Mouse (Mus musculus) kidney, postnatal 10 days (tissue): ENCODE results near the gene Olfr56.
"Not testable (repeated sequence)": the region's sequence is repeated elsewhere in the genome, so short reads cannot be mapped to it uniquely, and the experiment has no call there.

Experiments used
- DNase-seq: peaks from one replicate; pipeline ENCODE4 v3.0.0; 2021; ENCODE audit warnings: mixed read lengths

Gene Olfr56

GRCm38 (mm10) chr11:48978240-48978939 is at the start of gene Olfr56:
TSS of gene Olfr56 (plus strand) at chr11:48978889.
- not testable (repeated sequence) for DNase-seq

DNA sequence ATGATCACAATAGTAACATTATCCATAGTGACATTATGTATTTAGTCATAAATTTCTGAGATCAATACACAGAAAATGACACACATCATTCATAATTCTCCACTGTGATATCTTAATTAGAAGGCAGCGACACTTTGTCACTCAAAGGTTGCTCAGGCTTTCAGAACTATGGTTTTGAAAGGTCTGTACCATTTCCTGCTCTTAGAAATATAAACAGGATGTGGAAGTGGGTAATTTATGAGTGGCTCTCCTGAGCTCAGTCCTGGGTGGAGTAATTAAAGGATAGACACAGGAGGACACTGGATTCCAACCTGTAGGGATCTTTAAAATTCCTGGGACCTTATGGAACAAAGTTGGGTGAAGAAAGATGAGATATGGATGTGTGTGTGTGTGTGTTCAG is 45.3 kb upstream of the Olfr56 start:
- DNase-seq = not testable (repeated sequence)

DNA sequence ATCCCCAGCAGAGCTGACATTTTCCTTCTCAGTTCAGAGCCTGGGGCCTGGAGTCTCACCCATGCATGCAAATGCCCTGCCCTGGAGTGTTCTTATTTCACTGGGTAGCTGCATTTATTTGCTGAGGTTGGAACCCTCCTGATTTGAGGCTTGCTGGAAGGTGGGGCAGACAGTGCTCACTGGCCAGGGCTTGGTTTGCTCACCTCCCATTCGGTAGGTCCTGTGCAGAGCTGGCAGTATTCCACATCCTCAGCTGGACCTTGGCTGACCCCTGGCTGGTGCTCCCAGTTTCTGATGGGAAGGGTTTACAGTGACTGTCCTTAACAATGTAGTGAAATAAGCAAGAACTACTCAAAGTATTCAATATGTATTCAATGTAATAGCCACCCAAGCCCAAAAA is 44.8 kb upstream of the Olfr56 start:
- not testable (repeated sequence) for DNase-seq

- DNase-seq = not testable (repeated sequence)
Measured at GRCm38 (mm10) chr11:48935291-48935690, 43.4 kb upstream of the Olfr56 start.

DNA sequence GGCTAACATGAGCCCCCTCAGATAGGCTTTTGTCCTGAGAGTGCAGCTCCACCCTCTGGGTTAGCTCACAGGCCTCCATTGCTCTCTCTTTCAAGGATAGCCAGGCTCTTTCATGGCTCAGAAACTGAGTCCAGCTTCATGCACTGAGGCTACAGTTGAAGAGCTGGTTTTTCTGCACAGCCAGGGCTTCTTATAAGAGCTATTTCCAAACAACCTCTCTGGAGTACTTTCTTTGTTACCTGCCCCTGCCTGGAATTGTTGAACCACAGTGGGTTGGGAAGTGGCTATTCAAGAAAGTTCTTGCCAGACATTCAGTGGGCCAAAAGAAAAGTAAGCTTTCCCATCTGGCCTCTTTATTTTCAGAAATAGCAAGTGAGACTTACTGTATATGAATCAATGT is 39.4 kb upstream of the Olfr56 start:
- not testable (repeated sequence) for DNase-seq

DNA sequence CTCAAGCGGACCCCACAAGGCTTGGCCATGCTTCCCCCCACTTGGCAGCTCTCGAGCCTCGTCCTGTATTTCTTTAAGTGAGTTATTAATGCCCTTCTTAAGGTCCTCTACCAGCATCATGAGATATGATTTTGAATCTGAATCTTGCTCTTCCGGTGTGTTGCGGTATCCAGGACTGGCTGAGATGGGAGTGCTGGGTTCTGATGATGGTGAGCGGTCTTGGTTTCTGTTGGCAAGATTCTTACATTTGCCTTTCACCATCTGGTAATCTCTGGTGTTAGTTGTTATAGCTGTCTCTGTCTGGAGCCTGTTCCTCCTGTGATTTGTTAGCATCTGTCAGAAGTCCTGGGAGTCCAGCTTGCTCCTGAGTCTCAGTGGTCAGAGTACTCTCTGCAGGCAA is 32.6 kb upstream of the Olfr56 start, which contains the start of gene Psme2b:
Gene Psme2b (minus strand): TSS at position 101 of the 400 bp plus-strand sequence.
- not testable (repeated sequence) for DNase-seq

DNA sequence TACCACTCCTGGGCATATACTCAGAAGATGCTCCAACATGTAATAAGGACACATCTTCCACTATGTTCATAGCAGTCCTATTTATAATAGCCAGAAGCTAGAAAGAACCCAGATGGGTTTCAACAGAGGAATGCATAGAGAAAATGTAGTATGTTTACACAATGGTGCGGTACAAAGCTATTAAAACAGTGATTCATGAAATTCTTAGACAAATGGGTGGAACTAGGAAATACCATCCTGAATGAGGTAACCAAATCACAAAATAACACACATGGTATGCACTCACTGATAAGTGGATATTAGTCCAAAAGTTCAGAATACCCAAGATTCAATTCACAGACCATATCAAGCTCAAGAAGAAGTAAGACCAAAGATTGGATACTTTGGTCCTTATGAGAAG is 4.0 kb upstream of the Olfr56 start:
- not testable (repeated sequence) for DNase-seq

DNA sequence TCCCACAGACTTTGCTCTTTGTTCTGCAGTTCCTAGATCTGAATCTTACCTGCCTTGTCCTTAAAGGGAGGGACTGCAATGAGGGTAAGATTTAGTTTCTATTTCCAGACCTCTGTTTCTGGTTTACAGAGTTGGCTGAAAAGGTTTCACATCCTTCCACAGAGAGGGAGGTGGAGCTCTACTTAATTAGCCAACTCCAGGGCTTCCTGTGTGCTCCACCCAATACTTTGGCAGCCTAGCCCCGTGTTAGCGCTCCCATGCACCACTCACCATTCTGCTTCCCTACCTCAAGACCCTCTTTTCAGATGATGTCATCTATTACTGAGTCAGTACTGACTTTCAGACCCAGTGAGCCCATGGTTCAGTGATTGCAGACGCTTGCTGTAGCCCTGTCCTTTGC is 562 bp downstream of the Olfr56 start, which contains the start of gene 9930111J21Rik1:
Gene 9930111J21Rik1 (minus strand): TSS at position 148 of the 400 bp plus-strand sequence.
- DNase-seq = not testable (repeated sequence)

GRCm38 (mm10) chr11:48980052-48980451 is 1.4 kb downstream of the Olfr56 start:
- not testable (repeated sequence) for DNase-seq

- DNase-seq = not testable (repeated sequence)
Measured at GRCm38 (mm10) chr11:48982848-48983247, 4.2 kb downstream of the Olfr56 start.

GRCm38 (mm10) chr11:48988219-48988618 is 9.5 kb downstream of the Olfr56 start:
- not testable (repeated sequence) for DNase-seq

DNA sequence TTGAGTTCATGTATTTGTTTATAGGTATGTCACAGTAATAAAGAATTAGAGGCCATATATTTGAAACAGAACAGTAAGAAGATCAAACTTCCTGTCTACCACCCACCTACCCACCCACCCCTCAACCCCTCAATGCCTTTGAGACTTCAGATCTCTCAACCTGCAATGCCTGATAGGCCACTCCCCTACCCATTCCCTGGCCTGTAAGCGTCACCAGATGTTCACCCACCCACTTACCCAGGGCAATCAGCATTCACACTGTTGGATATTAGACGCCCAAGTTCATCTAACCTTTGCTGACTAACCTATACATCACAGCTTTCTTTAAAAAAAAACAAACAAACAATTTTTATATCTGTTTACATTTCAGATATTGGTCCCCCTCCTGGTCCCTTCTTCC is 11.3 kb downstream of the Olfr56 start:
- not testable (repeated sequence) for DNase-seq

- not testable (repeated sequence) for DNase-seq
Measured at GRCm38 (mm10) chr11:48991740-48992520, 13.2 kb downstream of the Olfr56 start, which contains the start of gene Gm12185. TSS of gene Gm12185 (minus strand) at chr11:48992226.

DNA sequence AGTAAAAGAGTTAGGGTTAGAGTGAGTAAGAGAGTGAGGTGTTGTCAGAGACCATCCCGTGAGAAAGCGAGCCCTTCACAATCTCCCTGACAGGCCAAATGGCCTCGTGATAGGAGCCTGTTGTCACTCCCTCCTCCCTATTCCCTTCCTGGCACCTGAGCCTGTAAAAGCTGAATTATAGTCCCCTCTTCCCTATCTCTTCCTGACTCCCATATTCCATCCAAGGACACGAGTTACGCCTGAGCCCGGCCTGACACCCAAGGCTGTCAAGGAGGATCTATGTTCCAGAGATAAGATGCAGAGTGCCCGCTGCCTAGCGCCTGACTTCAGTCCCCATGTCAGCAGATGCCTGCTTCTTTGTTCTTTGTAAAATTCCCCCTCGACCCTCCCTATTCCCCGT is 14.6 kb downstream of the Olfr56 start:
- not testable (repeated sequence) for DNase-seq

GRCm38 (mm10) chr11:48994018-48994417 is 15.3 kb downstream of the Olfr56 start, which contains the start of gene Tgtp1:
TSS of gene Tgtp1 (minus strand) at chr11:48994172.
- not testable (repeated sequence) for DNase-seq

DNA sequence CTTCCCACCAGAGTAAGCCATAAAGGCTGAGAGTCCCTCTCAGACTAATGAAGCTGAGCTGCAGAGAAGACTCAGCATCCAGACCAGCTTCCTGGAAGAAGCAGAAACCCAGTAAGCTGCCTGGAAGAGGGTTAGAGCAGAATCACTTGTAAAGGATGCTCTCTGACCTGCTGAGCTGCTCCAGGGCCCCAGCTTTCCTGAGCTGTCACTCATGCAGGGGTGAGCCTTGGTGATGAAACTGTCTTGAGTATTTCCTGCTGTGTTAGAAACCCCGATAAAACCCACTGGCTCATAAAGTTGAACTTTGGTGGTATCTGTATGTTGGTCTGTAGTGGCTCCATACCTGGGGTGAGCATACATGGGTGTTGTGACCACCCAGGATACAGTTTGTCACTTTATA is 21.7 kb downstream of the Olfr56 start:
- not testable (repeated sequence) for DNase-seq

DNA sequence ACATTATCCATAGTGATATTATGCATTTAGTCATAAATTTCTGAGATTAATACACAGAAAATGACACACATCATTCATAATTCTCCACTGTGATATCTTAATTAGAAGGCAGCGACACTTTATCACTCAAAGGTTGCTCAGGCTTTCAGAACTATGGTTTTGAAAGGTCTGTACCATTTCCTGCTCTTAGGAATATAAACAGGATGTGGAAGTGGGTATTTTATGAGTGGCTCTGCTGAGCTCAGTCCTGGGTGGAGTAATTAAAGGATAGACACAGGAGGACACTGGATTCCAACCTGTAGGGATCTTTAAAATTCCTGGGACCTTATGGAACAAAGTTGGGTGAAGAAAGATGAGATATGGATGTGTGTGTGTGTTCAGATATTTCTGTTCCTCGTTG is 27.6 kb downstream of the Olfr56 start:
- not testable (repeated sequence) for DNase-seq

GRCm38 (mm10) chr11:49006785-49007184 is 28.1 kb downstream of the Olfr56 start:
- not testable (repeated sequence) for DNase-seq

DNA sequence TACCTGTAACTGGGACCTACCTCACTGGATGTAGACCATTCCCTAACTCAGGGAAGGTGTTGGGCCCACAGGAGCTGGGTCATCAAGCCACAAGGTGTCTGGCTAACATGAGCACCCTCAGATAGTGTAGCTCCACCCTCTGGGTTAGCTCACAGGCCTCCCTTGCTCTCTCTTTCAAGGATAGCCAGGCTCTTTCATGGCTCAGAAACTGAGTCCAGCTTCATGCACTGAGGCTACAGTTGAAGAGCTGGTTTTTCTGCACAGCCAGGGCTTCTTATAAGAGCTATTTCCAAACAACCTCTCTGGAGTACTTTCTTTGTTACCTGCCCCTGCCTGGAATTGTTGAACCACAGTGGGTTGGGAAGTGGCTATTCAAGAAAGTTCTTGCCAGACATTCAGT is 33.4 kb downstream of the Olfr56 start:
- not testable (repeated sequence) for DNase-seq

DNA sequence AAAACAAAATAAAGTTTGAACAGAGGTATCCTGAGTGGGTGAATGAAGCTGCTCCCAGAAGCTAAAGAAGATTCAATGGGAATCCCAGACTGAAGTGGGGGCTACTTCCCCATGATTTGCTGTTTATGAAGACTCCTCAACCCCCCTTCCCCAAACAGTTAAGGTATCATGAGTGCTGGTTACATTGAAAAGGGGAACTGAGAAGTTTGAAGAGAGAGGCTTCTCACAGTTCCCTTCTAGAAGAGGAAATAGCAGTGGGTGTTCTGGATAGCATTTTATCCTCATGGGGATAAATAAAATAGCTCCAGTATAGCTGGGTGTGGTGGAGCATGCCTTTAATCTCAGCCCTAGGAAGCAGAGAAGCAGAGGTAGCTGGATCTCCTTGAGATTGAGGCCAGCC is 71.4 kb downstream of the Olfr56 start:
- not testable (repeated sequence) for DNase-seq

- not testable (repeated sequence) for DNase-seq
Measured at GRCm38 (mm10) chr11:49051093-49051891, 72.6 kb downstream of the Olfr56 start, which contains the start of gene 9930111J21Rik2. TSS of gene 9930111J21Rik2 (minus strand) at chr11:49051242.

DNA sequence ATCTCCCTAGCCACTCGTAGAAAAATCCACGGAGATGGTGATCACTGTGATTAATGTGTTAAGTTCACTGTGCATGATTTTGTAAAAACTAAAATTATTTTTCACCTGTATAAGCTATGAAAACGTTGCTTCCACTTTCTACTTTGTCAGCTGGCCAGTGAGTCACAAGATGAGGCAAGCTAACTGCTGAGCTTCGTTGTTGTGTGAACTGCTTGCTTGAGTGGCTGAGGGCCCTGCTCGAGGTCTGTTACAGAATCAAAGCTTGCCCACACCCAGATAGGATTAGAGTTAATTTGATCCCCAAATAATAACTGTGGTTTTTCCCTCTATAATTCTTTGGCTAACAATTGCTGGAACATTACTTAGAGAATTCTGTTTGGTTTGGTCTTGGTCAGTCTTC is 73.2 kb downstream of the Olfr56 start:
- DNase-seq = not testable (repeated sequence)
